Mouse (Mus musculus): ENCODE data around the gene Cmip. TPM values are rescaled to one million over a fixed set of nuclear protein-coding genes. Genes with fewer than 3 reads are reported as not detected.

The Cmip gene
- polyA plus RNA-seq, 1 experiment from 2014 or later, result 21.8 TPM

DNA sequence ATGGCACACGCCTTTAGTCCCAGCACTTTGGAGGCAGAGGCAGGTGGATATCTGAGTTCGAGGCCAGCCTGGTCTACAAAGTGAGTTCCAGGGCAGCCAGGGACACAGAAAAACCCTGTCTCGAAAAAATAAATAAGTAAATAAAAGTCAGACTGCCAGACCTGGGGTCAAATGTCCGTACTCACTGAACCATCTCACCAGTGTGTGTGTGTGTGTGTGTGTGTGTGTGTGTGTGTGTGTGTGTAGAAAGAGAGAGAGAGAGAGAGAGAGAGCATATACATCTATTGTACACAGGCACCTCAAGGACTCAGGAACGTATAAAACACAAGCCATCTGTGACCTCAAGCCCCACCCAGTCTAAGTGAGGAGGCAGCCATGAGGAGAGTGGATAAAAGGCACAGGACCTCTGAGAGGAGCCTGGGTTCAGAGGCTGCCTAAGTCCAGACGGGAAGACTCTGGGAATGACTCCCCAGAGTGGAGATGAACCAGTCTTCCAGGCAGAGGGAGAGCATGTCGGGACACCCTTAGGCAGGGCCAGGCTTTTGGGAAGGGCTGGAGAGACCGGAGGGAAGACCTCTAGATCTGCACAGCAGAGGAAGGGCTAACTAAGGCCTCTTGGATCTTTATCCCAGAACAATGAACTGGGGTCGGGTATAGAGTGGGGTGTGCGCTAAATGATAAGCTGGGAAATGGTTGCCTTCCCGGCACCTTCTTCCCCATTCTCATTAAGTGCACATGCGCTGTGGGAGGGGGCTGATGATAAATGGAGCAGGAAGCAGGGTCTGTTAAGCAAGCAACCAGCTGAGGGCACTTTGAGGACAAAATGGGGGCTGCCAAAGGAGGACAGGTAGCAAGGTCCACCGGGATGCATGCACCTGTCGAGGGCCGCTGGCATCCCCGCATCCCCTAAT is 212.8 kb downstream of the Cmip start:
- H3K9me3 ChIP-seq (replicated peaks), result no peaks in the 10 kb centered on the region
- no peaks in the 10 kb centered on the region for H3K27me3 ChIP-seq
- peak overlapping the region; percentile 61 for H3K4me2 ChIP-seq
- H3K27ac ChIP-seq, result peak overlapping the region; percentile 90
- H3K36me3 ChIP-seq, result no peaks in the 10 kb centered on the region
- H3K4me1 ChIP-seq, result peaks cover 21% of the 10 kb centered on the region
- peak overlapping the region; percentile 37 for H3K4me3 ChIP-seq (replicated peaks)
- H3K9ac ChIP-seq, result peak overlapping the region; percentile 26; the same call in 1 of the 2 replicates
- WGBS, result 26% methylated on average over 16 of the region's 16 CpGs
- ATAC-seq (replicated peaks; ENCODE audit: low FRiP score), result peak; percentile 40

DNA sequence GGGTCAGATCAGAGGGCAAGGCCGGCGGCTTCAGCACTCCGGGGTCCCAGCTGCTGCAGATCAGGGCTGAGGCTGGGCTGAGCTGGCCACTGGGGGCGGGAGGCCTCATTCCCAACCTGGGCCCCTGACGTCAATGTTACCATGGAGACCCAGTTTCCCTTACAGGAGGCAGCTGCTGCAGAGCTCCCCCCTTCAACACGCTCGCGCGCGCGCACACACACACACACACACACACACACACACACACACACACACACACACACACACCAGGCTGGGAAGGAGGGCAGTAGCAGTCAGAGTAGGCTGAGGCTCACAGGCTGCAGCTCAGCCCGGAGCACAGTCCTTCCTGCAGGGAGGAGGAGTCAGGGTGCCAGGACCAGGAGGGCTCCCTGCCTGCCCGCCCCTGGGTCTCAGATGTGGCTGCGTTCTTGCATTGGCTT is 213.5 kb downstream of the Cmip start:
- ATAC-seq (replicated peaks; ENCODE audit: low FRiP score), result peak; percentile 92
- Histone ChIP-seq H3K4me2 (peak overlapping the region; percentile 61), H3K9me3 (replicated peaks) (no peaks in the 10 kb centered on the region), H3K9ac (peak overlapping the region; percentile 26; the same call in 1 of the 2 replicates), H3K27me3 (no peaks in the 10 kb centered on the region), H3K4me3 (replicated peaks) (peak overlapping the region; percentile 37), H3K36me3 (no peaks in the 10 kb centered on the region), H3K27ac (peak overlapping the region; percentile 90), H3K4me1 (peaks cover 21% of the 10 kb centered on the region)
- WGBS, result 0% methylated on average over 9 of the region's 14 CpGs

DNA sequence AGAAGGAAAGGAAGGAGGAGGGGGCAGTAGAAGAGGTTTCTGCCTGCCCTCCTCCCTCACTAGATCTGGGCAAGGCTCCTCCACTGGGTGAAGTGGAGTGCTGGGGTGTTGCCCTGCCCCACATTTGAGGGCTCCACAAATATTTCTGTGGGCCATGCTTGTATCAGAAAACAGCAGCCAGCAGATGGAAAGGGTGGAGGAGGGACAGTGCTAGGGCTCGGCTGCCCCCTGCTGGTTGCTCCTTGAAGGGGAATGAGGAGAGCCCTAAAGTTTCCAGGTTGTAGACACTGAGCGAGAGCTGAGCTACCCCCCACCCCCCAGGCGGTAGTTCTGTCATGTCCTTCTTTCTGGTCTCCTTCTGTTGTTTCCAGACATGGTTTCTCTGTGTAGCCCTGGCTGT is 214.3 kb downstream of the Cmip start:
- no peak overlapping the region for H3K4me3 ChIP-seq (replicated peaks)
- peaks cover 21% of the 10 kb centered on the region for H3K4me1 ChIP-seq
- WGBS, result 28% methylated on average over 3 of the region's 3 CpGs
- no peaks in the 10 kb centered on the region for H3K36me3 ChIP-seq
- H3K27ac ChIP-seq, result peak overlapping the region; percentile 90
- H3K9ac ChIP-seq, result no peak overlapping the region
- H3K4me2 ChIP-seq, result peak overlapping the region; percentile 61; the same call in 1 of the 2 replicates
- no peaks in the 10 kb centered on the region for H3K9me3 ChIP-seq (replicated peaks)
- ATAC-seq (replicated peaks; ENCODE audit: low FRiP score), result no peak; the same call in 1 of the 2 replicates
- H3K27me3 ChIP-seq, result no peaks in the 10 kb centered on the region

DNA sequence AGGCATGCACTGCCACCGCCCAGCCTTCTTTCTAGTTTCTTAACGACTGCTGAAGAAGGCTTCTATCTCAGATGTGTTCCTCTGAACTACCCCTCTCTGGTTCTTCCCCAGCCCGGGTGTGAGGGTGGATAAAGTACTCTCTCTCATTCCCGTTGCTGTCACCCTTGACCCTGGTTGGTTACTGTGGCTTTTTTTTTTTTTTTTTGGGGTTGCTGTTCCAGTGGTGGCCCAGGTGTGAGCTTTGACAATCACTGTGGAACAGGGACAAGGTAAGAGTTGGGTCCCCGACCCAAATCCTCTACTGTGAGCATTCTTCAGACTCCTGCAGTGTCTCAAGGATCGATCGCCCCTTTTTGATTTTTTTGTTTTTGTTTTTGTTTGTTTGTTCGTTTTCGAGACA is 214.8 kb downstream of the Cmip start:
- Histone ChIP-seq H3K4me3 (replicated peaks) (no peak overlapping the region), H3K4me2 (no peak overlapping the region), H3K36me3 (no peaks in the 10 kb centered on the region), H3K9ac (no peak overlapping the region), H3K9me3 (replicated peaks) (no peaks in the 10 kb centered on the region), H3K4me1 (peaks cover 21% of the 10 kb centered on the region), H3K27ac (no peak overlapping the region), H3K27me3 (no peaks in the 10 kb centered on the region)
- no peak for ATAC-seq (replicated peaks; ENCODE audit: low FRiP score)
- WGBS, result 72% methylated on average over 9 of the region's 9 CpGs

DNA sequence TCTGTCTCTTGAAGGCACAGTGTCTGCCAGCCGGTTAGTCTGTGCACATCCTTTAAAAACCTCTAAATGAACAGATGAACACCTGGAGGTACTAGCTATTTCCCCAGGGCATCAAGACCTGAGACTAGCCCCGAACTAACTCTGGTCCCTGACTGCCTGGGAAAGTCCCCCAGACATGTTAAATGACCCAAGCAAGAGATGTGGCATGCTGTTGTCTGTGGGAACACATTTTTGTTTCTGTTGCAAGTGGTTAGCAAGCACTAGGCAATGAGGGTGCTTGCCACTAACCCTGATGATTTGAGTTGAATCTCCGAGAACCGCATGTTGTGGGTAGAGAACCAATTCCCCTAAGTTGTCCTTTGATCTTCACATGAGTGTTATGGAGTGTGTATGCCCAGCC is 215.5 kb downstream of the Cmip start:
- Histone ChIP-seq H3K4me1 (peaks cover 21% of the 10 kb centered on the region), H3K4me3 (replicated peaks) (no peak overlapping the region), H3K9ac (no peak overlapping the region), H3K36me3 (no peaks in the 10 kb centered on the region), H3K27ac (no peak overlapping the region), H3K4me2 (no peak overlapping the region), H3K9me3 (replicated peaks) (no peaks in the 10 kb centered on the region), H3K27me3 (no peaks in the 10 kb centered on the region)
- ATAC-seq (replicated peaks; ENCODE audit: low FRiP score), result no peak
- 80% methylated on average over 4 of the region's 4 CpGs for WGBS

DNA sequence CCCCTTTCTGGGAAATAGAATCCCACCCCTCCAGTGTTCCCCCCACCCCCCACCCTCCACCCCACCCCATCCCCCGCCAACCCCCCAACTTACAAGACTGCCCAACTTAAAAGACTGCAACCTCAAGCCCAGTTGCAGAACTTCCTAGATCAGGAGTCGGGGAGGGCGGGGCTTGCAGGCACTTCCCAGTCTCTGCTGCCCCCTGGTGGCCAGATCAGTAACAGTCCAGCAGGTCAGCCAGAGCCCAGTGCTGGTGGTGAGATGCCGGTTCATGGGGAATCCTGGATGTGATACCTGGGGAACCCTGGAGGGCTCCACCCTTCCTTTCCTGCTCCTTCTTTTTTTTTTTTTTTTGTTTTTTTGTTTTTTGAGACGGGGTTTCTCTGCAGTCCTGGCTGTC is 218.1 kb downstream of the Cmip start:
- Histone ChIP-seq H3K4me2 (no peak overlapping the region), H3K9me3 (replicated peaks) (no peaks in the 10 kb centered on the region), H3K9ac (no peak overlapping the region), H3K27me3 (no peaks in the 10 kb centered on the region), H3K4me1 (peaks cover 12% of the 10 kb centered on the region), H3K27ac (no peak overlapping the region), H3K4me3 (replicated peaks) (no peak overlapping the region), H3K36me3 (no peaks in the 10 kb centered on the region)
- WGBS, result 3% methylated on average over 5 of the region's 5 CpGs
- 0 out of 2 replicates have a peak, but pooled peaks have one; percentile 16 for ATAC-seq (replicated peaks; ENCODE audit: low FRiP score)

DNA sequence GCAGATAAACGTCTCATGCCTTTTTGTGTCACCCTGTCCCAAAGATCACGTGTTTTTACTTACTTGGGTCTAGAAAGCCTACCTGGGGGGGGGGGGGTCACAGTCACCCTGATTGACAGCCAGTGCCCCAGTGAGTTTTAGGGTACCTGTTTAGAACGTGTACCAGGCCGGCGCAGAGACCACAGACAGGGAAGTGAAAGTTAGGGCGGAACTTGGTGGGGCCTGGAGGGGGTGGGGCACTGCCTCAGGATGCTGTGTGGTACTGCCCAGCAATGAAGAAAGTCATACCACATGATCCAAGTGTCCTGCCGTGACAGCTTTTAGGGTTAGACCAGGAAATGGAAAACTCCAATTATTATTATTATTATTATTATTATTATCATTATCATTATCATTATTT is 219.0 kb downstream of the Cmip start:
- Histone ChIP-seq H3K36me3 (no peaks in the 10 kb centered on the region), H3K4me3 (replicated peaks) (no peak overlapping the region), H3K27ac (no peak overlapping the region), H3K27me3 (no peaks in the 10 kb centered on the region), H3K9ac (no peak overlapping the region), H3K4me2 (no peak overlapping the region), H3K4me1 (peaks cover 3% of the 10 kb centered on the region), H3K9me3 (replicated peaks) (no peaks in the 10 kb centered on the region)
- ATAC-seq (replicated peaks; ENCODE audit: low FRiP score), result no peak
- WGBS, result 72% methylated on average over 7 of the region's 7 CpGs

DNA sequence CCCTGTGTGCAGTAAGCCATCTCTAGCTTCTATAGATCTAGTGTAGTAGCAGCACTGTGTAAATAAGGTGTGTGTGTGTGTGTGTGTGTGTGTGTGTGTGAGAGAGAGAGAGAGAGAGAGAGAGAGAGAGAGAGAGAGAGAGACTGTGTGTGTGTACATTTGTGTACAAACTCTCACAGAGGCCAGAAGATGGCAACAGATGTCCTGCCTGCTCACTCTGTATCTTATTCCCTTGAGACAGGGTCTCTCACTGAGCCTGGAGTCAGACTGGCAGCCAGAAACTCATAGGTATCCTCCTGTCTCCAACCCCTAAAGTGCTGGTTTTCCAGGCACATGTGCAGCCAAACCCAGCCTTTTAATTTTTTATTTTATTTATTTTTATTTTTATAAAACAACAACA is 221.2 kb downstream of the Cmip start:
- no peak overlapping the region for H3K9ac ChIP-seq

DNA sequence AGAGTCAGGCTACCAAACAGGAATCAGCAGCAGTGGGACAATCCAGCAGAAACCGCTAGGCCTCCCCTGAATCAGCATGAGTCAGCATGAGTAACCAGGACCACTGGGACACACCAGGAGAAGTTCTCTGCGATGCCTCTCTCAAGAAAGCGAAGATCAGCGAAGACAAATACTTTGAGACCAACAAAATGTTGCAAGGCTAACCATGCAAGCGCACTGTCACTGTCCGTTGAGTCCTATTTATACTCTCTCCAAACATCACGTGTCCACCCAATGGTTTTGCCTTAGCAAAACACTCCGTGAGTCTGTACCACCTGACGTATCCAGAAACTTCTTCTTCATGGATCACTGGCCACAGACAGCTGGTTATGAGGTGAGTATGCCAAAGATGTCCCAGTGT is 223.1 kb downstream of the Cmip start:
- H3K9ac ChIP-seq, result no peak overlapping the region
- H3K4me3 ChIP-seq (replicated peaks), result no peak overlapping the region
- no peaks in the 10 kb centered on the region for H3K9me3 ChIP-seq (replicated peaks)
- no peaks in the 10 kb centered on the region for H3K36me3 ChIP-seq
- H3K4me1 ChIP-seq, result no peaks in the 10 kb centered on the region
- no peaks in the 10 kb centered on the region for H3K27me3 ChIP-seq
- no peak overlapping the region for H3K4me2 ChIP-seq
- no peak for ATAC-seq (replicated peaks; ENCODE audit: low FRiP score)
- 93% methylated on average over 9 of the region's 9 CpGs for WGBS
- H3K27ac ChIP-seq, result no peak overlapping the region

More for the DNA sequence above, 221.2 kb downstream of the Cmip start:
- H3K27ac ChIP-seq, result no peak overlapping the region
- no peaks in the 10 kb centered on the region for H3K36me3 ChIP-seq
- no peak overlapping the region for H3K4me2 ChIP-seq
- no peaks in the 10 kb centered on the region for H3K27me3 ChIP-seq
- H3K4me1 ChIP-seq, result no peaks in the 10 kb centered on the region
- no peak overlapping the region for H3K4me3 ChIP-seq (replicated peaks)
- ATAC-seq (replicated peaks; ENCODE audit: low FRiP score), result no peak
- H3K9me3 ChIP-seq (replicated peaks), result no peaks in the 10 kb centered on the region

DNA sequence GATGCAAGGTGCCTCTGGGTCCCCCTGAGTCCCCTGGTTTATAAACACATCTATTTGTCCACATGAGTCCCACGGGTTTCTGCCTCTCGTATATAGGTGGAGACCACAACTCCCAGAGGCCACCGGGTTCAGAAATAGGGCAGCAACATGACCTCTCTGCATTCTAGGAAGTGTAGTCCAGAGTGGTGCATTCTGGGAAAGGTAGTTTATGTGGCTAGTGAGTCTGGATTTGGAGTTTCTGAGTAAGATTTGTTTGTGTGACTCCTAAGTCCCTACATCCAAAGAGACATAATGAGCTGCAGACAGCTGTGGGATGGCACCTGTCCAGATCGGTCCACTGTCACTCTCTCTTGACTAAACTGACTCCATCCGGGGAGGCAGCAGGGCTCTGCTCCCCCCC is 223.7 kb downstream of the Cmip start:
- no peak overlapping the region for H3K9ac ChIP-seq
- 60% methylated on average over 5 of the region's 5 CpGs for WGBS
- H3K27me3 ChIP-seq, result no peaks in the 10 kb centered on the region
- H3K9me3 ChIP-seq (replicated peaks), result no peaks in the 10 kb centered on the region
- H3K4me3 ChIP-seq (replicated peaks), result no peak overlapping the region
- no peak overlapping the region for H3K27ac ChIP-seq
- H3K4me1 ChIP-seq, result no peaks in the 10 kb centered on the region
- no peaks in the 10 kb centered on the region for H3K36me3 ChIP-seq
- ATAC-seq (replicated peaks; ENCODE audit: low FRiP score), result no peak
- H3K4me2 ChIP-seq, result no peak overlapping the region

DNA sequence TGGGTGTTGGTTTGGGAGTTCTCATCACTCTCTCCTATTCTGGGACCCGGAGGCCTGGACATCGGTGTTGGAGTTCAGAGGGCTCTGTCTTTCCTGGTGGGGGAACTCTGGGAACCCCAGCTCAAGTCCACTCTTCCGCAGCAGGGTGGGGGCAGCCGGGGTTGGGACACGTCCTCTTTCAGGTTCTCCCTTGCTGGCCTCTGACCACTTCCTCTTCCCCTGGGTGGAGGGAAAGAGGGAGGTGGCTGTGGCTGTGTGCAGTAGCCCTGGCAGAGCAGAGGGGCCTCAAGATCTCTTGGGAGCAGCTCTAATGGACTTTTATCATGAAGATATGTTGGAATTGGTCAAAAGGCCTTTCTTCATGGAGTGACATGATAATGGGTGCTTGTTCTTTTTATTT is 225.0 kb downstream of the Cmip start:
- no peaks in the 10 kb centered on the region for H3K36me3 ChIP-seq
- ATAC-seq (replicated peaks; ENCODE audit: low FRiP score), result no peak
- H3K27me3 ChIP-seq, result no peaks in the 10 kb centered on the region
- H3K9me3 ChIP-seq (replicated peaks), result no peaks in the 10 kb centered on the region
- WGBS, result 80% methylated on average over 5 of the region's 5 CpGs
- H3K27ac ChIP-seq, result no peak overlapping the region
- no peaks in the 10 kb centered on the region for H3K4me1 ChIP-seq
- no peak overlapping the region for H3K4me2 ChIP-seq
- H3K4me3 ChIP-seq (replicated peaks), result no peak overlapping the region
- no peak overlapping the region for H3K9ac ChIP-seq

DNA sequence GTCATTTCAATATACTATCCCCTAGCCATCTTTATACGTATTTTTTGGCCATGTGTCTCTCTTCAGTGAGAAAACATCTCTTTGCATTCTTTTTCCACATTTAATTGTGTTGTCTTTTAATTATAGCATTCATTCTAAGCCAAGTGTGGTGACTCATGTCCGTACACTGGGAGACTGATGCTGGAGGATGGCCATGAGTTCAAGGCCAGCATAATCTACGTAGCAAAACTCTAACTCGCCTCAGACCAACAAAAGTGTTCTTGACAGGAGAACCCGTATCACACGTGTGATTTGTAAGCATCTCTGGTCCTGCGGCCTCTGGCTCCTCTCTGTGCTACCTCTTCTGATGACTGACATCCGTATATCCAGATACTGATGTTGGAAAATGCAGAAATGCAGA is 227.9 kb downstream of the Cmip start:
- 85% methylated on average over 8 of the region's 8 CpGs for WGBS

More for the DNA sequence above, 227.9 kb downstream of the Cmip start:
- no peaks in the 10 kb centered on the region for H3K27me3 ChIP-seq
- no peak overlapping the region for H3K9ac ChIP-seq
- H3K36me3 ChIP-seq, result no peaks in the 10 kb centered on the region
- no peaks in the 10 kb centered on the region for H3K4me1 ChIP-seq
- no peak for ATAC-seq (replicated peaks; ENCODE audit: low FRiP score)
- no peaks in the 10 kb centered on the region for H3K9me3 ChIP-seq (replicated peaks)
- no peak overlapping the region for H3K27ac ChIP-seq
- no peak overlapping the region for H3K4me3 ChIP-seq (replicated peaks)
- H3K4me2 ChIP-seq, result no peak overlapping the region
